Mouse (Mus musculus) olfactory bulb, adult 2 months (tissue): ENCODE data around the gene S100a6.

Experiments
- CTCF ChIP-seq: fragments of 200-500 bp; IDR thresholded peaks from 2 replicates; pipeline ENCODE4 v1.5.1; 2012; ENCODE audit warnings: low read depth, mild to moderate bottlenecking, low read length, moderate library complexity; ENCODE audit not compliant: insufficient read depth
- POLR2A ChIP-seq: fragments of 200-500 bp; IDR thresholded peaks from 2 replicates; pipeline ENCODE4 v1.6.1; 2012; ENCODE audit warnings: mild to moderate bottlenecking, low read depth, low read length, moderate library complexity; ENCODE audit not compliant: insufficient read depth

GRCm38 (mm10) chr3:90598212-90598611 lies 14.5 kb upstream of the S100a6 start:
- no peak for TF ChIP-seq CTCF
- TF ChIP-seq POLR2A = no peak
